Mouse (Mus musculus) heart, postnatal 0 days (tissue): ENCODE results near the gene Defb21. TPM values are rescaled to one million over a fixed set of nuclear protein-coding genes. Genes with fewer than 3 reads are reported as not detected.

Experiments used
- ATAC-seq: fragments of 200-750 bp; cut with Nextera tagmentation; 2 replicates; pipeline ENCODE4 v1.8.0; 2017; ENCODE audit warnings: low read depth, moderate number of reproducible peaks, moderate library complexity; ENCODE audit not compliant: insufficient read depth
- DNase-seq: peaks from one replicate; pipeline ENCODE4 v3.0.0-alpha.2; 2016; ENCODE audit warnings: low spot score
- H3K27ac ChIP-seq: fragments of 300-500 bp; sonication (generic); 2 replicates; pipeline ENCODE4 v1.5.1; 2014; ENCODE audit warnings: low read depth, mild to moderate bottlenecking
- H3K27me3 ChIP-seq: fragments of 300-500 bp; sonication (generic); 2 replicates; pipeline ENCODE4 v1.6.1; 2014; ENCODE audit warnings: low read length, mixed read lengths; ENCODE audit not compliant: control insufficient read depth, insufficient read depth
- H3K36me3 ChIP-seq: fragments of 300-500 bp; sonication (generic); replicated peaks from 2 replicates; pipeline ENCODE4 v1.6.1; 2014; ENCODE audit warnings: low read length, mixed read lengths; ENCODE audit not compliant: control insufficient read depth, insufficient read depth
- H3K4me1 ChIP-seq: fragments of 300-500 bp; sonication (generic); 2 replicates; pipeline ENCODE4 v1.6.1; 2014; ENCODE audit warnings: antibody characterized with exemption; ENCODE audit not compliant: control insufficient read depth, insufficient read depth
- H3K4me2 ChIP-seq: fragments of 300-500 bp; sonication (generic); 2 replicates; pipeline ENCODE4 v1.6.1; 2014; ENCODE audit warnings: low read depth, mild to moderate bottlenecking, low read length, moderate library complexity
- H3K4me3 ChIP-seq: fragments of 300-500 bp; sonication (generic); 2 replicates; pipeline ENCODE4 v1.5.1; 2014; ENCODE audit warnings: low read depth, low read length
- H3K9ac ChIP-seq: fragments of 300-500 bp; sonication (generic); replicated peaks from 2 replicates; pipeline ENCODE4 v1.6.1; 2014; ENCODE audit warnings: low read depth, low read length, mixed read lengths
- H3K9me3 ChIP-seq: fragments of 300-500 bp; sonication (generic); replicated peaks from 2 replicates; pipeline ENCODE4 v1.6.1; 2016; ENCODE audit warnings: low read length; ENCODE audit not compliant: control insufficient read depth
- CTCF ChIP-seq: IDR thresholded peaks from 2 replicates; pipeline ENCODE4 v1.5.1; 2016; ENCODE audit warnings: antibody characterized with exemption, control low read depth, low read depth
- EP300 ChIP-seq: IDR thresholded peaks from 2 replicates; pipeline ENCODE4 v1.6.1; 2016; ENCODE audit warnings: antibody characterized with exemption, low read depth
- WGBS: fragments of 180-500 bp; shearing (Covaris S2); extraction: QIAGEN DNeasy Blood & Tissue Kit; methylation state at CpG from one replicate; pipeline ENCODE4 v1.1.7; 2014; 5-methylcytosine and 5-hydroxymethylcytosine counted together
- polyA plus RNA-seq: library from polyadenylated mRNA; unstranded; fragments of >200 nt; fragmentation: Nextera tagmentation; extraction: Ambion mirVana; gene quantifications from 2 replicates; pipeline ENCODE4 v1.2.1, GENCODE M21; 2015
- total RNA-seq: library from RNA; depleted of rRNA; stranded (reverse); fragments of >200 nt; gene quantifications from 2 replicates; pipeline ENCODE4 v1.2.3, GENCODE M21; 2014; ENCODE audit warnings: low replicate concordance; rRNA removed

The Defb21 gene
- total RNA-seq (not detected in 2 replicates), polyA plus RNA-seq (not detected in 2 replicates)

DNA sequence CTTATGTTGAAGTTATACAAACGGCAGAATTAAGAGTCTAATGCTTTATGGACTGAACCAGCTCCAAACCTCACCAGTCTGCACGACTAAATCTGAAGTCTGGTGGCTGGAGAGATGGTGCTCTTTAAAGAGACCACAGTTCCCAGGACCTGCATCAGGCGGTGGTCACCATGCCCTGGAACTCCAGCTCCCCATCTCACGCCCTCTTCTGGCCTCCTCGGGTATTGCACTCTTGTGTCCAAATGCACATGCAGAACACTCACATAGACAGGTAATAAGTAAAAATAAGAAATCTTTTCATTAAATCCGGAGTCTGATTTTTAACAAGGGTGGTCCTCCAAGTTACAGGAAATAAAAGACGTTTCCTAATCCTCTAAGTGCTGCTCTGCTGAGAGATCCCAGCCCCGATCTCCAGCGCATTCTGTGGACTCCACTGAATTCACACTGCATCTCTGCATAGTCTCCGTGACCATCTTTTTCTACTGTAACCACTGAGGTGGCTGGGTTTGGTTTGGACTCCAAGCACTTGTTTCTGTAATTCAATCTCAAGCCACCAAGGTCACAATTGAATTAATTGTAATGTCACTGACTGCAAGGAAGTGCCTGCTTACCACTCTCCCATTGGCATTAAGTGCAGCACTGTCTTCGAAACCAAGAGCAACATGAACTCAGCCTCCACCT lies at the start of gene Defb21:
Gene Defb21 (plus strand): TSS at position 631 of the 681 bp plus-strand sequence.
- Histone ChIP-seq H3K4me3 (no peak within 1 kb of the TSS), H3K27ac (no peak within 1 kb of the TSS), H3K4me2 (no peak within 1 kb of the TSS), H3K9ac (no peak within 1 kb of the TSS), H3K36me3 (no peaks in the 10 kb centered on the region), H3K4me1 (no peaks in the 10 kb centered on the region), H3K9me3 (no peaks in the 10 kb centered on the region), H3K27me3 (no peaks in the 10 kb centered on the region)
- TF ChIP-seq CTCF (peak; percentile 16; the same call in 1 of the 2 replicates), EP300 (no peak)
- no peak for DNase-seq
- WGBS, result 62% methylated on average over 11 of the region's 11 CpGs
- no peak for ATAC-seq

DNA sequence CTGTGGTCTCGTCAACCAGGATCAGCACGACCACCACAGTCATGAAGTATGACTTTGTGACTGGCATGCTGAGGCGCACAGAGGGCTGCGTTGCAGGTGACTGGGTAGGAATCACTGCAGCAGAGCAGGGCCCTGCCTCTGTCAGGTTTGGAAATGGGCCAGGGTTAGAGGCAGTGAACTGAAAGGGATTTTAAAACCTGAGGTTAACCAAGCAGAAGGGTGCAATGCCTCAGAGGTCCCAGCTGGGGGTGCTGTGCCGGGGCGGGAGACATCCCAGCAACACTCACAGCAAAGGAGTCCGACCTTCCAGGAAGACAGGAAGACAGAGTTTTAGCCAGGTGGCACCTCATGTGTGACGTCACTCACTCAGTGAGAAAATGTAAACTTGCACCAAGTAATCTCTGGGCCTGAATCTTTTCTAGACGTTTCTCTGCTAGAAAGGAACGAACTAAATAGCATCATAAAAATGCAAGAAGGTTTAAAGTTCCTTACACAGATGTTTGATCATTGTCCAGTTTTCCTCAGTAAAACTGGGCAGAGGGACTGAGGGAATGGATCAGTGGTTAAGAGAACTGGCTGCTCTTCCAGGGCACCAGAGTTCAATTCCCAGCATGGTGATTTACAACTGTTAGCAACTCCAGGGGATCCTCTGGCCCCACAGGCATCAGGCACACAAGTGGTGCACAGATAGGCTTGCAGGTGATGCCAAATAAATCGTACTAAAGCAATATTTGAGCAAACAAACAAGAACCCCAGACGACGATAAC lies 32.4 kb upstream of the Defb21 start, which contains the start of gene Defb29:
Gene Defb29 (minus strand): TSS at position 155 of the 767 bp plus-strand sequence.
- no peak within 1 kb of the TSS for H3K9ac ChIP-seq
- H3K27me3 ChIP-seq, result no peaks in the 10 kb centered on the region
- no peak for TF ChIP-seq EP300
- no peak for TF ChIP-seq CTCF
- no peaks in the 10 kb centered on the region for H3K36me3 ChIP-seq
- no peaks in the 10 kb centered on the region for H3K4me1 ChIP-seq
- ATAC-seq, result no peak
- H3K27ac ChIP-seq, result no peak within 1 kb of the TSS
- no peaks in the 10 kb centered on the region for H3K9me3 ChIP-seq
- no peak within 1 kb of the TSS for H3K4me3 ChIP-seq
- H3K4me2 ChIP-seq, result no peak within 1 kb of the TSS
- no peak for DNase-seq
- WGBS, result 49% methylated on average over 13 of the region's 13 CpGs

- Histone ChIP-seq H3K4me3 (no peak overlapping the region), H3K9ac (no peak overlapping the region), H3K4me1 (no peaks in the 10 kb centered on the region), H3K36me3 (no peaks in the 10 kb centered on the region), H3K9me3 (no peaks in the 10 kb centered on the region), H3K27me3 (no peaks in the 10 kb centered on the region), H3K4me2 (no peak overlapping the region), H3K27ac (no peak overlapping the region)
- TF ChIP-seq EP300, result no peak
- no peak for TF ChIP-seq CTCF
- ATAC-seq, result no peak
- WGBS, result 76% methylated on average over 9 of the region's 9 CpGs
- no peak for DNase-seq
Observed at GRCm38 (mm10) chr2:152541979-152542378, 30.6 kb upstream of the Defb21 start.

- Histone ChIP-seq H3K9ac (no peak overlapping the region), H3K9me3 (no peaks in the 10 kb centered on the region), H3K27me3 (no peaks in the 10 kb centered on the region), H3K4me2 (no peak overlapping the region), H3K36me3 (no peaks in the 10 kb centered on the region), H3K27ac (no peak overlapping the region), H3K4me1 (no peaks in the 10 kb centered on the region), H3K4me3 (no peak overlapping the region)
- WGBS, result 69% methylated on average over 2 of the region's 2 CpGs
- ATAC-seq, result no peak
- no peak for TF ChIP-seq CTCF
- no peak for TF ChIP-seq EP300
- no peak for DNase-seq
Observed at GRCm38 (mm10) chr2:152542897-152543296, 29.6 kb upstream of the Defb21 start.

DNA sequence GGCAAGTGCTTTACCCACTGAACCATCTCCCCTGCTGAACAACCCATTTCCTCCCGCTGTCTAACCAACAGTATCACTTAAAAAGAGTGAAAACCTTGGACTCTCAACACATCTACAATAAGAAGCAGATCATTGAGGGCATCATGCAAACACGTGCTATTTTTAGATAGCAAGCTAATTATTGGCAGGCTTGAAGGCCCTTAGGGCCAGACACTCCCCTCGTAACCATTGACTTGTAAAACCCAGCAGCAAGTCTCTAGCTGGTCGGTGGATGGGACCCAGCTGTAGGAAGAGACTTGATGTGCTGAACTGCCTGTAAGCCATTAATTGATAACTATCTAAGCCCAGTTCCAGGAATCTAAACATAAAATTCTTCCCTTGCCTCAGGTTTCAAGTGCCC lies 29.1 kb upstream of the Defb21 start:
- DNase-seq, result no peak
- no peaks in the 10 kb centered on the region for H3K4me1 ChIP-seq
- H3K4me3 ChIP-seq, result no peak overlapping the region
- WGBS, result 33% methylated on average over 4 of the region's 4 CpGs
- H3K36me3 ChIP-seq, result no peaks in the 10 kb centered on the region
- H3K27ac ChIP-seq, result no peak overlapping the region
- H3K4me2 ChIP-seq, result no peak overlapping the region
- H3K9ac ChIP-seq, result no peak overlapping the region
- no peaks in the 10 kb centered on the region for H3K9me3 ChIP-seq
- no peaks in the 10 kb centered on the region for H3K27me3 ChIP-seq
- TF ChIP-seq CTCF (no peak), EP300 (no peak)
- ATAC-seq, result no peak
